Mouse (Mus musculus): ENCODE measurements around the gene Ppat.

DNA sequence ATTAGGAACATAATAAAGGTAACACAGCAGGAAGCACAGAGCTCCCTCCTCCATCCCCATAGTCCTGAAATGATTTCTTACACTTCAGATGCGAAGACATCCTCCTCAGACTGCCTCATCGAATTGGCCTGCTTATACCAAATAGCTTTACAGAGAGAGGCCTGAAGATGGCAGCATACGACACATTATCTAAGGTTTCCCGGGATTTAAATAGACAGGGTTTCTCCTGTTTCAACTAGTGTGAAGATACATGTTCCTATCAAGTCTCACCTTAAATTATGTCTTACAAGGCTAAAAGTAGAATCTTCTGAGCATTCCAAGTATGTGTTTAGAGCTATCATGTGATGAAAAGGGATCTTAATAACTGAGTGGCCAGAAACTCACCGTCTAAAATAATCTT lies 47.0 kb upstream of the Ppat start:
- TF ChIP-seq MAX (IDR thresholded peaks at IDR 0.05; ENCODE audit: low read length) (no peak), POLR2A (IDR thresholded peaks at IDR 0.05; ENCODE audit: low read depth, low read length) (no peak), POLR2AphosphoS2 (IDR thresholded peaks at IDR 0.05; ENCODE audit: low read depth, low read length) (no peak)
